Mouse (Mus musculus) lung, embryonic 16.5 days (tissue): ENCODE results near the gene Fanca. TPM values are rescaled to one million over a fixed set of nuclear protein-coding genes. Genes with fewer than 3 reads are reported as not detected.
"Not testable (repeated sequence)": the region's sequence is repeated elsewhere in the genome, so short reads cannot be mapped to it uniquely, and the experiment has no call there.

ENCODE experiments used
- ATAC-seq: fragments of 200-750 bp; cut with Nextera tagmentation; 2 replicates; pipeline ENCODE4 v1.8.0; 2017; ENCODE audit warnings: low read depth, mild to moderate bottlenecking, moderate library complexity
- H3K27ac ChIP-seq: fragments of 300-500 bp; sonication (generic); 2 replicates; pipeline ENCODE4 v1.5.1; 2014; ENCODE audit warnings: mild to moderate bottlenecking, control low read depth, low read length
- H3K27me3 ChIP-seq: fragments of 300-500 bp; sonication (generic); 2 replicates; pipeline ENCODE4 v1.6.1; 2014; ENCODE audit warnings: low read depth, low read length, mixed read lengths; ENCODE audit not compliant: control insufficient read depth, insufficient read depth
- H3K36me3 ChIP-seq: fragments of 300-500 bp; sonication (generic); 2 replicates; pipeline ENCODE4 v1.6.1; 2014; ENCODE audit warnings: low read length; ENCODE audit not compliant: control insufficient read depth, insufficient read depth
- H3K4me1 ChIP-seq: fragments of 300-500 bp; sonication (generic); replicated peaks from 2 replicates; pipeline ENCODE4 v1.6.1; 2014; ENCODE audit warnings: low read length, mixed read lengths; ENCODE audit not compliant: control insufficient read depth, insufficient read depth
- H3K4me2 ChIP-seq: fragments of 300-500 bp; sonication (generic); 2 replicates; pipeline ENCODE4 v1.6.1; 2014; ENCODE audit warnings: low read depth, low read length, control low read depth
- H3K4me3 ChIP-seq: fragments of 300-500 bp; sonication (generic); 2 replicates; pipeline ENCODE4 v1.5.1; 2014; ENCODE audit warnings: mild to moderate bottlenecking, low read length, control low read depth
- H3K9ac ChIP-seq: fragments of 300-500 bp; sonication (generic); 2 replicates; pipeline ENCODE4 v1.6.1; 2014; ENCODE audit warnings: low read length, control low read depth
- H3K9me3 ChIP-seq: fragments of 300-500 bp; sonication (generic); 2 replicates; pipeline ENCODE4 v1.6.1; 2016; ENCODE audit warnings: low read length; ENCODE audit not compliant: control insufficient read depth
- WGBS: fragments of 180-500 bp; shearing (Covaris S2); extraction: QIAGEN DNeasy Blood & Tissue Kit; methylation state at CpG from one replicate; pipeline ENCODE4 v1.1.7; 2014; 5-methylcytosine and 5-hydroxymethylcytosine counted together
- polyA plus RNA-seq: library from polyadenylated mRNA; unstranded; fragments of >200 nt; fragmentation: Nextera tagmentation; extraction: Ambion mirVana; gene quantifications from 2 replicates; pipeline ENCODE4 v1.2.1, GENCODE M21; 2015

Fanca gene
- polyA plus RNA-seq, 1 experiment from 2014 or later, result 29.4 TPM

- H3K36me3 ChIP-seq, result peaks cover 8% of the 10 kb centered on the region
- H3K27ac ChIP-seq, result no peak overlapping the region
- no peak overlapping the region for H3K4me2 ChIP-seq
- ATAC-seq, result no peak; the same call in 1 of the 2 replicates
- WGBS, result 88% methylated on average over 7 of the region's 7 CpGs
- H3K4me1 ChIP-seq, result no peaks in the 10 kb centered on the region
- H3K9me3 ChIP-seq, result no peaks in the 10 kb centered on the region
- no peak overlapping the region for H3K4me3 ChIP-seq
- H3K27me3 ChIP-seq, result no peaks in the 10 kb centered on the region
- H3K9ac ChIP-seq, result no peak overlapping the region
These were observed 34.4 kb downstream of the Fanca start for GRCm38 (mm10) chr8:123283991-123284390.

- not testable (repeated sequence) for H3K9ac ChIP-seq, H3K4me2 ChIP-seq, H3K36me3 ChIP-seq, H3K27me3 ChIP-seq, ATAC-seq, H3K4me3 ChIP-seq, H3K27ac ChIP-seq, H3K9me3 ChIP-seq, H3K4me1 ChIP-seq
- WGBS, result 89% methylated on average over 5 of the region's 6 CpGs
These were observed 35.4 kb downstream of the Fanca start for GRCm38 (mm10) chr8:123282994-123283393.

GRCm38 (mm10) chr8:123280302-123281094 lies 37.9 kb downstream of the Fanca start:
- no peak overlapping the region for H3K4me2 ChIP-seq
- 80% methylated on average over 13 of the region's 13 CpGs for WGBS
- no peak overlapping the region for H3K27ac ChIP-seq
- no peak overlapping the region for H3K9ac ChIP-seq
- H3K9me3 ChIP-seq, result no peaks in the 10 kb centered on the region
- peaks cover 2% of the 10 kb centered on the region; the same call in 1 of the 2 replicates for H3K36me3 ChIP-seq
- no peaks in the 10 kb centered on the region for H3K4me1 ChIP-seq
- no peaks in the 10 kb centered on the region for H3K27me3 ChIP-seq
- no peak for ATAC-seq
- no peak overlapping the region for H3K4me3 ChIP-seq

- Histone ChIP-seq H3K36me3 (peaks cover 2% of the 10 kb centered on the region; the same call in 1 of the 2 replicates), H3K4me1 (no peaks in the 10 kb centered on the region), H3K27ac (no peak overlapping the region), H3K9me3 (no peaks in the 10 kb centered on the region), H3K9ac (no peak overlapping the region), H3K27me3 (no peaks in the 10 kb centered on the region), H3K4me2 (no peak overlapping the region), H3K4me3 (no peak overlapping the region)
- no peak for ATAC-seq
- 82% methylated on average over 4 of the region's 4 CpGs for WGBS
These were observed 38.5 kb downstream of the Fanca start for GRCm38 (mm10) chr8:123279828-123280227.

GRCm38 (mm10) chr8:123278445-123278844 lies 39.9 kb downstream of the Fanca start:
- ATAC-seq, result no peak
- Histone ChIP-seq H3K9me3 (no peaks in the 10 kb centered on the region), H3K9ac (no peak overlapping the region), H3K4me2 (no peak overlapping the region), H3K27ac (no peak overlapping the region), H3K27me3 (no peaks in the 10 kb centered on the region), H3K36me3 (peaks cover 2% of the 10 kb centered on the region; the same call in 1 of the 2 replicates), H3K4me1 (no peaks in the 10 kb centered on the region), H3K4me3 (no peak overlapping the region)
- 75% methylated on average over 7 of the region's 7 CpGs for WGBS

- Histone ChIP-seq H3K36me3 (no peaks in the 10 kb centered on the region; the same call in 1 of the 2 replicates), H3K9me3 (no peaks in the 10 kb centered on the region), H3K27ac (no peak overlapping the region), H3K4me1 (no peaks in the 10 kb centered on the region), H3K9ac (no peak overlapping the region), H3K4me3 (no peak overlapping the region), H3K4me2 (no peak overlapping the region), H3K27me3 (no peaks in the 10 kb centered on the region)
- WGBS, result 94% methylated on average over 12 of the region's 12 CpGs
- no peak for ATAC-seq
These were observed 43.3 kb downstream of the Fanca start for GRCm38 (mm10) chr8:123275096-123275495.

- H3K36me3 ChIP-seq, result no peaks in the 10 kb centered on the region; the same call in 1 of the 2 replicates
- H3K27ac ChIP-seq, result no peak overlapping the region
- H3K4me1 ChIP-seq, result no peaks in the 10 kb centered on the region
- WGBS, result 77% methylated on average over 5 of the region's 5 CpGs
- no peak overlapping the region for H3K9ac ChIP-seq
- H3K4me2 ChIP-seq, result no peak overlapping the region
- no peaks in the 10 kb centered on the region for H3K9me3 ChIP-seq
- H3K27me3 ChIP-seq, result no peaks in the 10 kb centered on the region
- H3K4me3 ChIP-seq, result no peak overlapping the region
- ATAC-seq, result no peak
These were observed 43.9 kb downstream of the Fanca start for GRCm38 (mm10) chr8:123274447-123274846.

GRCm38 (mm10) chr8:123271901-123272300 lies 46.5 kb downstream of the Fanca start:
- Histone ChIP-seq H3K9me3 (no peaks in the 10 kb centered on the region), H3K4me1 (no peaks in the 10 kb centered on the region), H3K4me2 (no peak overlapping the region), H3K4me3 (no peak overlapping the region), H3K9ac (no peak overlapping the region), H3K27ac (no peak overlapping the region), H3K27me3 (no peaks in the 10 kb centered on the region), H3K36me3 (peaks cover 19% of the 10 kb centered on the region)
- 64% methylated on average over 4 of the region's 4 CpGs for WGBS
- no peak for ATAC-seq

- peaks cover 26% of the 10 kb centered on the region for H3K36me3 ChIP-seq
- no peak overlapping the region for H3K4me2 ChIP-seq
- no peak overlapping the region for H3K4me3 ChIP-seq
- no peak overlapping the region for H3K9ac ChIP-seq
- no peaks in the 10 kb centered on the region for H3K27me3 ChIP-seq
- no peaks in the 10 kb centered on the region for H3K9me3 ChIP-seq
- no peaks in the 10 kb centered on the region for H3K4me1 ChIP-seq
- no peak for ATAC-seq
- no peak overlapping the region for H3K27ac ChIP-seq
- 88% methylated on average over 10 of the region's 10 CpGs for WGBS
These were observed 47.2 kb downstream of the Fanca start for GRCm38 (mm10) chr8:123271147-123271546.
